Mouse (Mus musculus): ENCODE results near the gene Ccs. TPM values are rescaled to one million over a fixed set of nuclear protein-coding genes. Genes with fewer than 3 reads are reported as not detected.

Ccs gene
- polyA plus RNA-seq, 1 experiment: 36.6 TPM

DNA sequence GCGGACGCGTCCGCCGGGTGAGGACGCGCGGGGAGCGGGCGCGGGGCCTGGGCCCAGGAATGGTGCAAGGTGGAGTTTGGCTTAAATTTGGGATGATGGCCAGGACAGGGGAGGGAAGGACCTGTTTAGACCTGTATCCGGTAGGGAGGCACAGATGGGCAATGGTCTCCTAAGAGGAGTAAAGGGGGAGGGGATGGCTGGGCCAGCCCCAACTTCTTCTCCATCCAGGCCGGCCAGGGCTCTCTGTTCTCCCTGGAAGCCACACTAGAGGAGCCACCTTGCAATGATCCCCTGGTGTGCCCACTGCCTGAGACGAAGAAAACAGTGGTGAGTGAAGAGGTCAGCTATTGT lies 16.3 kb upstream of the Ccs start:
- H3K4me1 ChIP-seq (ENCODE audit: control insufficient read depth, insufficient read depth, low read length): no peaks in the 10 kb centered on the region
- peak overlapping the region; percentile 62 for H3K4me3 ChIP-seq (ENCODE audit: low read depth, low read length)
- H3K9me3 ChIP-seq (replicated peaks; ENCODE audit: control insufficient read depth, insufficient read depth, low read length, poor library complexity, severe bottlenecking): no peaks in the 10 kb centered on the region
- H3K36me3 ChIP-seq (ENCODE audit: control insufficient read depth, insufficient read depth, low read length, poor library complexity, severe bottlenecking): no peaks in the 10 kb centered on the region
- no peak for TF ChIP-seq EP300 (IDR thresholded peaks at IDR 0.05; ENCODE audit: insufficient read depth, low read depth, low read length)
- TF ChIP-seq POLR2A (IDR thresholded peaks at IDR 0.05; ENCODE audit: insufficient read depth, low read length): no peak
- TF ChIP-seq CTCF (IDR thresholded peaks at IDR 0.05; ENCODE audit: low read depth, low read length): no peak
- H3K27me3 ChIP-seq (ENCODE audit: control insufficient read depth, insufficient read depth, low read length, poor library complexity, severe bottlenecking): no peaks in the 10 kb centered on the region
- H3K27ac ChIP-seq (ENCODE audit: insufficient read depth, low read length): no peak overlapping the region
- peak overlapping the region; percentile 54 for H3K9ac ChIP-seq (ENCODE audit: low read depth, poor library complexity, severe bottlenecking)

DNA sequence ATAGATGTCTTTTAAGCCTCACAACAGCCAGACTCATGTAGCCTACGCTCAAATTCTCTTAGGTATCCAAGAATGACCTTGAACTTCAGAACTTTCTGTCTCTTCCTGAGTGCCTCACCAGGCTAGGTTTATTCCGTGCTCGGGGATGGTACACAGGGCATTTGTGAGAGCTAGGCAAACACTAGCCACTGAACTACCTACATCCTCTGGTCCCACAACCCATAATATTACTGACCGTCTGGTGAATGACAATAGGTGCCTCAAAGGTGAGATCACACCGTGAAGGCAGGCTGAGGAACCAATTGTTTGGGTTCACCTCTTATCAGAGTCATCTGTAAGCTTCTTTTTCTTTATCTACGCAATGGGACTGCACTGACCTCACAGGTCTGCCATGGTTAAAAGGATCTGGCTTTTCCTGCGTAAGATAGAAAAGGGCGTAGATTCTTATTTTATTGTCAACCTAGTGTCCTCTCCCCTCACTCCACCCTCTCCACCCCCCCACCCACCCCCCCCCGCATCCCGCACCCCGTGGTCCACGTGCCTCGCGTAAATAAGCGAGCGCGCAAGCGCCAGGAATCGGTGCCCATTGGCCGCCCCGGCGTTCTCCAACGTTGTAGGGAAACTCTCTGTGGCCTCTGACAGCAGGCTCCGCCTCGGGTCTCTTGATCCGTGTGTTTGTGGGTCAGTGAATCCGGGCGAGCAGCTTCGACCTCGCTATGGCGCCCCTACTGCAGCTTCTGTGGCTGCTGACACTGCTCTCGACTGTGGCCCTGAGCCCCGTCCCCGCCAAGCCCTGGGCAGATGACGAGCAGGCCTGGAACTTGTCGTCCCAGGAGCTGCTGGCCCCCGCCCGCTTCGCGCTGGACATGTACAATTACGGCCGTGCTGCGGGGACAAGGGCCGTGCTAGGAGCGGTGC lies 15.7 kb upstream of the Ccs start, which contains the start of gene Ctsf:
Gene Ctsf, plus strand, starts transcription at position 579 of the 918 bp plus-strand sequence.
- Histone ChIP-seq H3K27ac (ENCODE audit: insufficient read depth, low read length) (no peak within 1 kb of the TSS), H3K4me1 (ENCODE audit: control insufficient read depth, insufficient read depth, low read length) (peaks cover under 1% of the 10 kb centered on the region), H3K9me3 (replicated peaks; ENCODE audit: control insufficient read depth, insufficient read depth, low read length, poor library complexity, severe bottlenecking) (no peaks in the 10 kb centered on the region), H3K4me3 (ENCODE audit: low read depth, low read length) (peak within 1 kb of the TSS; percentile 62), H3K9ac (ENCODE audit: low read depth, poor library complexity, severe bottlenecking) (peak within 1 kb of the TSS; percentile 54), H3K27me3 (ENCODE audit: control insufficient read depth, insufficient read depth, low read length, poor library complexity, severe bottlenecking) (no peaks in the 10 kb centered on the region), H3K36me3 (ENCODE audit: control insufficient read depth, insufficient read depth, low read length, poor library complexity, severe bottlenecking) (no peaks in the 10 kb centered on the region)
- TF ChIP-seq EP300 (IDR thresholded peaks at IDR 0.05; ENCODE audit: insufficient read depth, low read depth, low read length) (no peak), CTCF (IDR thresholded peaks at IDR 0.05; ENCODE audit: low read depth, low read length) (no peak), POLR2A (IDR thresholded peaks at IDR 0.05; ENCODE audit: insufficient read depth, low read length) (no peak)

- TF ChIP-seq EP300 (IDR thresholded peaks at IDR 0.05; ENCODE audit: insufficient read depth, low read depth, low read length) (no peak), POLR2A (IDR thresholded peaks at IDR 0.05; ENCODE audit: insufficient read depth, low read length) (no peak), CTCF (IDR thresholded peaks at IDR 0.05; ENCODE audit: low read depth, low read length) (no peak)
- Histone ChIP-seq H3K27me3 (ENCODE audit: control insufficient read depth, insufficient read depth, low read length, poor library complexity, severe bottlenecking) (no peaks in the 10 kb centered on the region), H3K4me3 (ENCODE audit: low read depth, low read length) (no peak overlapping the region), H3K4me1 (ENCODE audit: control insufficient read depth, insufficient read depth, low read length) (peaks cover 3% of the 10 kb centered on the region), H3K9ac (ENCODE audit: low read depth, poor library complexity, severe bottlenecking) (no peak overlapping the region), H3K36me3 (ENCODE audit: control insufficient read depth, insufficient read depth, low read length, poor library complexity, severe bottlenecking) (no peaks in the 10 kb centered on the region), H3K27ac (ENCODE audit: insufficient read depth, low read length) (peak overlapping the region; percentile 26), H3K9me3 (replicated peaks; ENCODE audit: control insufficient read depth, insufficient read depth, low read length, poor library complexity, severe bottlenecking) (no peaks in the 10 kb centered on the region)
Measured at GRCm38 (mm10) chr19:4850281-4850680, 11.1 kb upstream of the Ccs start.

- Histone ChIP-seq H3K9ac (ENCODE audit: low read depth, poor library complexity, severe bottlenecking) (no peak overlapping the region), H3K27ac (ENCODE audit: insufficient read depth, low read length) (no peak overlapping the region), H3K9me3 (replicated peaks; ENCODE audit: control insufficient read depth, insufficient read depth, low read length, poor library complexity, severe bottlenecking) (no peaks in the 10 kb centered on the region), H3K4me3 (ENCODE audit: low read depth, low read length) (no peak overlapping the region), H3K36me3 (ENCODE audit: control insufficient read depth, insufficient read depth, low read length, poor library complexity, severe bottlenecking) (no peaks in the 10 kb centered on the region), H3K27me3 (ENCODE audit: control insufficient read depth, insufficient read depth, low read length, poor library complexity, severe bottlenecking) (no peaks in the 10 kb centered on the region), H3K4me1 (ENCODE audit: control insufficient read depth, insufficient read depth, low read length) (peaks cover 3% of the 10 kb centered on the region)
- TF ChIP-seq POLR2A (IDR thresholded peaks at IDR 0.05; ENCODE audit: insufficient read depth, low read length): no peak
- peak; percentile 95 for TF ChIP-seq EP300 (IDR thresholded peaks at IDR 0.05; ENCODE audit: insufficient read depth, low read depth, low read length)
Measured at GRCm38 (mm10) chr19:4849800-4850199, 10.7 kb upstream of the Ccs start.

GRCm38 (mm10) chr19:4847490-4847889 lies 8.4 kb upstream of the Ccs start:
- no peaks in the 10 kb centered on the region for H3K36me3 ChIP-seq (ENCODE audit: control insufficient read depth, insufficient read depth, low read length, poor library complexity, severe bottlenecking)
- no peak overlapping the region for H3K27ac ChIP-seq (ENCODE audit: insufficient read depth, low read length)
- H3K4me1 ChIP-seq (ENCODE audit: control insufficient read depth, insufficient read depth, low read length): peaks cover 3% of the 10 kb centered on the region
- H3K4me3 ChIP-seq (ENCODE audit: low read depth, low read length): no peak overlapping the region
- no peaks in the 10 kb centered on the region for H3K9me3 ChIP-seq (replicated peaks; ENCODE audit: control insufficient read depth, insufficient read depth, low read length, poor library complexity, severe bottlenecking)
- H3K9ac ChIP-seq (ENCODE audit: low read depth, poor library complexity, severe bottlenecking): no peak overlapping the region
- TF ChIP-seq CTCF (IDR thresholded peaks at IDR 0.05; ENCODE audit: low read depth, low read length) (peak; percentile 62), POLR2A (IDR thresholded peaks at IDR 0.05; ENCODE audit: insufficient read depth, low read length) (no peak), EP300 (IDR thresholded peaks at IDR 0.05; ENCODE audit: insufficient read depth, low read depth, low read length) (no peak)
- no peaks in the 10 kb centered on the region for H3K27me3 ChIP-seq (ENCODE audit: control insufficient read depth, insufficient read depth, low read length, poor library complexity, severe bottlenecking)

DNA sequence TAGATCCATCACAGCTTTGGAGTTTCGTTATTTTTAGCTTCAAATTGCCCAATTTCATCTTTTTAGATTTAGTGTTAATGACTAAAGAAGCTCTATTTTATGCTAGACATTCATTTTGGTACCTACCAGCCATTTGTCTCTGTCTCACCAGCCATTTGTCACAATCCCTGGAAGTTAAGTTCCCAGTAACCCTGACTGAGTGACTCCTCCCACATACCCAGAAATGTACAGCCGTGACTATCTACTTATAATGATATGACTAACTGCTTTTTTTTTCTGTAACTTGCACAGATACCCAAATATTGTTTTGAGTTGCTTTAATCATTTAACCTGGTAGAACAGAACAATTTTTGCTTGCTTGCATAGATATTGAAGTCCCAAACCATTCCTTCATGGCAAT lies 6.7 kb upstream of the Ccs start:
- H3K9ac ChIP-seq (ENCODE audit: low read depth, poor library complexity, severe bottlenecking): no peak overlapping the region
- TF ChIP-seq CTCF (IDR thresholded peaks at IDR 0.05; ENCODE audit: low read depth, low read length): no peak
- no peak for TF ChIP-seq POLR2A (IDR thresholded peaks at IDR 0.05; ENCODE audit: insufficient read depth, low read length)
- peaks cover 3% of the 10 kb centered on the region for H3K4me1 ChIP-seq (ENCODE audit: control insufficient read depth, insufficient read depth, low read length)
- no peaks in the 10 kb centered on the region for H3K27me3 ChIP-seq (ENCODE audit: control insufficient read depth, insufficient read depth, low read length, poor library complexity, severe bottlenecking)
- H3K4me3 ChIP-seq (ENCODE audit: low read depth, low read length): no peak overlapping the region
- no peaks in the 10 kb centered on the region for H3K9me3 ChIP-seq (replicated peaks; ENCODE audit: control insufficient read depth, insufficient read depth, low read length, poor library complexity, severe bottlenecking)
- no peak overlapping the region for H3K27ac ChIP-seq (ENCODE audit: insufficient read depth, low read length)
- no peaks in the 10 kb centered on the region for H3K36me3 ChIP-seq (ENCODE audit: control insufficient read depth, insufficient read depth, low read length, poor library complexity, severe bottlenecking)

Measured in ES-Bruce4 (cell line).